Mouse (Mus musculus): Measurements from ENCODE around the gene Serpina3n. TPM values are rescaled to one million over a fixed set of nuclear protein-coding genes. Genes with fewer than 3 reads are reported as not detected.
A peak's percentile ranks its signal among the peaks of the same experiment; 100 is the strongest.
"Not testable (repeated sequence)": the region's sequence is repeated elsewhere in the genome, so short reads cannot be mapped to it uniquely, and the experiment has no call there.

Serpina3n gene
- 10 to 100 TPM in 1 of 4 experiments, 1 to 10 TPM in 3; 2.4 to 10.7 (median 5.6) TPM for total RNA-seq (2022)

GRCm38 (mm10) chr12:104406454-104406885, at the start of gene Serpina3n:
TSS of gene Serpina3n (plus strand) at chr12:104406729.
- no peak for DNase-seq (ENCODE audit: low spot score in 2 of 2)

DNA sequence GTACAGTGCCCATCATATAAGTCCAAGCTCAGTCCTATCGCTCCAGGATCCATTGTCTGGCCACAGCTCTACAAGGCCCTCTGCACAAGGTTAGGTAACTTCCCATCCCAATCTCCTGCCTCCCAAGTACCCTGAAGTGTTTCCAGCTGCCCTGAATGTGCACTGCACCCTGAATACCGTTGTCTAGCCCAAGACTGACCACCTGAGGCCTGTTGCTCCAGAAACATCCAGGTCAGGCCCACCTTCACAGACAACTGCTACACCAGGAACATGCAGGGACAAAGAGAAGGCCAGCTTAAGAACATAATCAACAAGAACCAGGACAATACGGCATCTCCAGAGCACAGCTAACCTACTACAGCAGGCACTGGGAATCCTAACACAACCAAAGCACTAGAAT, 36.5 kb upstream of the Serpina3n start:
- DNase-seq (ENCODE audit: low spot score in 2 of 2) = no peak

DNA sequence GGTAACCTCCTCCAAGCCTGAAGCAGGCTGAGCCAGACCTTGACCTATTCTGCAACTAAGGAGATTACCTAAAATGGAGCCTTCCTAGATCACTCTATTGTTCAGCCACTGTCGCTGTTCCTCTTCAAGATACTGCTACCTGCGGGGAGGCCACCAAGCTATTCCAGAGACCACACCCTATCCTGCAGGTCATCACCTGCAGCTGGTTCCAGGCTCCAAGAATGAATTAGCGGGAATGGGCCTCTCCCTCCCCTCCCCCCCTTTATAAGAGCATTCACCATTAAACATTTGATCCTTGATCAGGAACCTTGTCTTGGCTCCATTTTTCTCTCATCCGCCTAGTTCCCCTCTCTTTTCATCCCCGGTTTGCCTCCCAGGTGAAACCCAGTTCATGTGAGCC, 29.4 kb upstream of the Serpina3n start:
- not testable (repeated sequence) for DNase-seq (ENCODE audit: low spot score in 2 of 2)

DNA sequence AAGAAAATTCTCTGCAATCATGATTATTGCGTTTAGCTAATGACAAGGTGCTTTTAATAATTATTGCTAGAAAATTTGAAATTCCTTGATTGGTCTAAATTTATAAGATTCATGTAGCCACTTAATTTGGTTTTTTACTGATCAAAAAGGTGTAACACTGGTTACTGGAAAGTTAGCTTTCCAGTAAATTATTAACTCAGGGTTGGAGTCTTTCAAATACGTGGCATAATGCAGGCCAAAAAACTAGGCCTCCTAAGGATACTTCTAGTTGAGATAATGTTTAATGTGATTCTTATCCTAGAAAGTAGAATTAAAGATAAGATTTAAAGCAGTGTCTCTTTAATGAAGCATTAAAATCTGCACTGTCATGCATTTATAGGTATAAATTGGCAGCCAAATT, 28.2 kb upstream of the Serpina3n start:
- not testable (repeated sequence) for DNase-seq (ENCODE audit: low spot score in 2 of 2)

DNA sequence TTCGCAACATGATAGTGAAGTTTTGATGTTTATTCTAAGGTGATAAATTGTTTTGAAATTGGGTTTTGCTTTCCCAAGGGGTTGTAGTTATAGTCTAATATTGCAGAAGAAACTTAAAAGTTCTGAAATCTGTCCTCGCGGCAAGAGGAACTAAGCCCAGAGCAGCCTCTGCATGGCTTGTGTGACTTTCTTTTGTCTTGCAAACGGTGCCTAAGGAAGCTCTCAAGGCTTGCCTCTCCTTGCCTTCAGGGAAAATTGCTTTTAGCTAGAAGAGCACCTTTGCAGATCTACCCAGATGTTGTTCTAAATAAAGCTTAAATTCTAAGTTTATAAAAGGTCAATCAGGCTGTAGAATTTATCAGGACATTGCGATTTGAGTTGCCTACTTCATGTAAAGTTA, 27.7 kb upstream of the Serpina3n start:
- not testable (repeated sequence) for DNase-seq (ENCODE audit: low spot score in 2 of 2)

DNA sequence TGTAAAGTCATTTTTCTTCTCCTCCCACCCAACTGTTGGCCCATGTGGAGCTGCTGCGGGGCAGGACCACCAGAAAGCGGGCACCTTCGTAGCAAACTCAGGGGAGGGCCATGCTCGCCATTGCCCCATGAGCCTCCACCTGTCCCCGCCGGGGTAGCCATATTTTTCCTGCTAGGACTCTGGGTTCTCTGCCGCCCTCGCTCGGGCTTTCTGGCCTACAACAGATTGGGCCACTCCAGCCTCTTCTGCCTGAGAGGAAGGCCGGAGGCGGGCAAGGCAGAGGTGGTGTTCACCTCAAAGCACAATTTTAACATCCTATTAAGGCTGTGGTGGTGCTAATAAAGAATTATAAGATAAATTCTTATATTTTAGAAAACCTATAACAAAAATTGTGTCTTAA, 26.7 kb upstream of the Serpina3n start:
- no peak for DNase-seq (ENCODE audit: low spot score in 2 of 2)

GRCm38 (mm10) chr12:104381071-104381604, 25.4 kb upstream of the Serpina3n start:
- DNase-seq (ENCODE audit: low spot score in 2 of 2) = not testable (repeated sequence)

GRCm38 (mm10) chr12:104385987-104386386, 20.5 kb upstream of the Serpina3n start:
- not testable (repeated sequence) for DNase-seq (ENCODE audit: low spot score in 2 of 2)

GRCm38 (mm10) chr12:104386878-104387277, 19.7 kb upstream of the Serpina3n start:
- not testable (repeated sequence) for DNase-seq (ENCODE audit: low spot score in 2 of 2)

- no peak for DNase-seq (ENCODE audit: low spot score in 2 of 2)
Observed at GRCm38 (mm10) chr12:104388477-104388876, 18.1 kb upstream of the Serpina3n start.

- not testable (repeated sequence) for DNase-seq (ENCODE audit: low spot score in 2 of 2)
Observed at GRCm38 (mm10) chr12:104391057-104391456, 15.5 kb upstream of the Serpina3n start.

- DNase-seq (ENCODE audit: low spot score in 2 of 2) = no peak
Observed at GRCm38 (mm10) chr12:104403968-104404367, 2.6 kb upstream of the Serpina3n start.

- DNase-seq (ENCODE audit: low spot score in 2 of 2) = no peak
Observed at GRCm38 (mm10) chr12:104412507-104412906, 6.0 kb downstream of the Serpina3n start.

- DNase-seq (ENCODE audit: low spot score in 2 of 2) = no peak
Observed at GRCm38 (mm10) chr12:104414576-104414975, 8.0 kb downstream of the Serpina3n start.

- DNase-seq (ENCODE audit: low spot score in 2 of 2) = peak; percentile 33 to 40
Observed at GRCm38 (mm10) chr12:104415625-104416315, 9.2 kb downstream of the Serpina3n start.

DNA sequence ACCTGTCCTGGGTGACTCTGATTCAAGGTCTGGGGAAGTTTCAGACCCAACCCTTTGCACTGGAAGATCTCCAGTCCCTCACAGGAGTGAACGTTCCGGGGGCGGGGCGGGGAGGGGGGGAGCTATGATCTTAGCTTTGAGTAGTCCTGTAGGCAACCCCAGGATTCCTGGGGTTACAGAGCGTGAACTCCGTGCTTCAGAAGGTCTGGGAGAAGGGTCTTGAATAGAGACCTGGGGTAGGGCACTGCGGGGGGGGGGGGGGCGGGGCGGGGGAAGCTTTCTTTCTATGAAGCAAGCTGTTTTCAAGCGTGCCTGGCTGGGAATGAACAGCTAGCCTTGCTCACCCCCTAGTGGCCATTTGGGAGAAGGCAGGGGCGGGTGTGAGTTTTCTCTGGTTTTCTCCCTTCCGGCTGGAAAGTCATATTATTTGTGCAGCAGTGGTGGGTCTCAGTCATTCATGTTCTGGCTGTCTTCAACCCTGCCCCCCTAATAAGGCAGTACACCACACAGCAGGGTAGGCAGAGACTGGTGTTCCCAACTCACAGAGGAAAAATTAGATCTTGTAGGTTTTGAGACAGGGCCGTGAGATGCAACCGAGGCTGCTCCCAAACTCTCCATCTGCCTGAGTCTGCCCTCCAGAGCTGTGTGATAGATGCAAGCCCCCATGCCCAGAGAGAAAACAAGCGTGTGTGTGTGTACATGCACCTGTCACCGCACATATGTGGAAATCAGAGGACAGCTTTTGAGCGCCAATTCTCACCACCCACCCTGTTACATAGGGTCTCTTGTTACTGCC, 12.0 kb downstream of the Serpina3n start:
- DNase-seq (ENCODE audit: low spot score in 2 of 2) = peak; percentile 38 to 50

DNA sequence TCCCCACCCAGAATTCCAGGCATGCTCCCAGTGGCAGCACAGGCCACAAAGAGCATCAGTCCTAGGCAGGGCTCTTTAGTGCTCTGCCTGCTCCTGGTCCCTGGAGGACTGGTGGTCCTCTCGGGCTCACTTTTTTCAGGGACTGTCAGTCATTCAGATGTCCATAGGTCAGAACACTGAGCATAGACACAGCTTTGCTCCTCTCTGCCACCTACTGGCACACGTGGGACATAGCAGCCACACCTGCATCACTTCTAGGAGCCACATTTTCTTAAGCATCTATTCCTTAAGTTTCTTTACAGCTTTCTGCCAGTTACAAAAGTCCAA, 12.6 kb downstream of the Serpina3n start:
- DNase-seq (ENCODE audit: low spot score in 2 of 2) = no peak

- no peak for DNase-seq (ENCODE audit: low spot score in 2 of 2)
Observed at GRCm38 (mm10) chr12:104422615-104423392, 16.3 kb downstream of the Serpina3n start.

- no peak for DNase-seq (ENCODE audit: low spot score in 2 of 2)
Observed at GRCm38 (mm10) chr12:104425591-104425990, 19.1 kb downstream of the Serpina3n start.

- DNase-seq (ENCODE audit: low spot score in 2 of 2) = no peak
Observed at GRCm38 (mm10) chr12:104426915-104427314, 20.4 kb downstream of the Serpina3n start.

DNA sequence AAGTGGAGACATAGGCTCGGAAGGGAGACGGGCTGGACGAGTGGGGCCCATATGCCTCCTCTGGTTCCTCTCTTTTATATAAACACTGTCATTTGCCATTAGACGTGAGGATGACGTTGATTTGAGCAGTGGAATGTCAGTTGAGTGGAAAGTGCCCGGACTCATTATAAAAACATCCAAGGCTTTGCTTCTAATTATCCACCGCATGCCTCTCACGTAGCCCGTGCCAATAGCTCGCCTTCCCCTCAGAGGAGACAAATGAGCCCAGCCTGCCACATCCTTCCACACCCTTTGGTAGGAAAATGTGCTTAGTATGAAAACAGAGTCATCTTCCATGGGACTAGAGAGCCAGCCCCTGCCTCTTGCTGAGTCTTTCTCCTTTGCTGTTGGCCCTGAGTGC, 24.8 kb downstream of the Serpina3n start:
- DNase-seq (ENCODE audit: low spot score in 2 of 2) = no peak

DNA sequence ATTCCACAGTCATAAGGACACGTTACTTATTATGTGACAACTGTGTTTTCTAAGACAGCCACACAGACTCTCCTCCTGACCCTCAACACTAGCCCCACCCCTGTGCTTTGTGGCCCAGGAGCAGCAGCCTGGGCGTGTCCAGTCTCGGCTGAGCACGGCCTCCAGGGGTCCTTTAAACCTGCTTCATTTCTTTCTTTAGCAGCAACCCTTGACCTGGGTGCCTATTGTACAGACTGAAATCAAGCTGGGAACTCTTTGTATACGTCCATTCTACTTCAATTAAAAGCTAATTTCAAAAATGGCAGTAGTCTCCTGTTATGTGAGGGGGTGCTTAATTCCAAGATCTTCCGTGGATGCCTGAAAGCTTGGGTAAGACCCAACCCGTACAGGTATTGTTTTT, 26.7 kb downstream of the Serpina3n start:
- no peak for DNase-seq (ENCODE audit: low spot score in 2 of 2)
